Mouse (Mus musculus): ENCODE data around the gene Armc3. TPM values are rescaled to one million over a fixed set of nuclear protein-coding genes. Genes with fewer than 3 reads are reported as not detected.

Armc3 gene
- 1 to 10 TPM; 2.4 to 4.3 TPM for polyA plus RNA-seq (2017; shearing (Covaris generic))

DNA sequence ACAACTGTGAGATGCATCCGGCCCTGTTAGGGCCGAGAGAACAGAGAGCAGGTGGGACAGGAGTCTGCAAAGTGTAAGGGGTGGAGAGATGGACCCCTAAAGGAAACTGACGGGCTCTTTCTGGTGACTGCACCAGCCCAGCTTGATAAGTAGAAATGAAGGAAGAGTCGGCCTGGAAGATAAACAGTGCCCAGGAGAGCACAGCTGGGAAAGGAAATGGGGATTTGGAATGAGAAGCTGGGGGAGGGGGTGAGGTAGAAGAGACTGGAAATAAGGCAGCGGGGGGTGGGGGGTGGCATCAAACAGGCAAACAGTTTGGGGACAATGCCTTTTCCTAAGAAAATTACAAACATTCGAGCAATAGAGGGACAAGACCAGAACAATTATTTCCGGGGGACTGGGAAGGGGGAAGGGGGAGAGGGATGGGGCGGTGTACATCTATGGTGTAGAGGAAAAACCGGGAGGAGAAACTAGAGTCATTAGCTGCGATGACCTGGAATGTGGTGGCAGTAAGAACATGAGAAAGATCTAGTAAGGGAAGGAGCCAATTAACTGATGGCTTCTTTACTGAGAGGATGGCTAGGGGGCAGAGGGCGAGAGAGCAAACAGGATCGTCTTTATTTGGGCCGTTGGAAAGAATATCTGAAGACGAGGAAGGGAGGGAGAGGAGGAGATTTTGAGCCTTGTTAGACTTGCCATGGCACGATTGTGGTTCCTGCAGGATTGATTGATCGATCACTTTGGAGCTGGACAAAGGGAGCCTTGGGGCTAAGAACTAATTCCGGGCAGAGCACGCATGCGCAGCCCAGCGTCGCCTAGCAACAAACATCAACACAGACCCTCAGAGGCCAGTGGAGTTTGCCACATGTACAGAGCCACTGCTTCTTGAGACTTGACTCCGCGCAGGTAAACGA, at the start of gene Armc3:
Gene Armc3, plus strand, starts transcription at position 851 of the 914 bp plus-strand sequence.
- ATAC-seq = peak; percentile 32

DNA sequence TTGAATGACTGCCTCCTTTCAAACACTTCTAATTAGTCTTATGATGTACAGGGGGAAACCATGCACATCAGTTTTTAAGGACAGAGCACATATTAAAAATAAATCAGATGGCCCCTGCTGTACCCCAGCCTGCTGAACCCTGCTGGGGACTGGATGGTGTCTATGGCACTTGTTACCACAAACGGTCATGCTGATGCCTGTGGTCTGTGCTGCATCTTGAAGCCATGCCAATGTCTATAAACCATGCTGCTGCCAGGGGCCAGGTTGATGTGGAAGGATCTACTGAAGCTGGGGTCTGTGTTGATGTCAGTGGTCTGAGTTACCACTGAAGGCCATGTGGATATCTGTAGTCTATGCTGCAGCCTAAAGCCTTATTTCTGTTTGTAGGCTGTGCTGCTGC, 46.4 kb upstream of the Armc3 start:
- no peak for ATAC-seq

DNA sequence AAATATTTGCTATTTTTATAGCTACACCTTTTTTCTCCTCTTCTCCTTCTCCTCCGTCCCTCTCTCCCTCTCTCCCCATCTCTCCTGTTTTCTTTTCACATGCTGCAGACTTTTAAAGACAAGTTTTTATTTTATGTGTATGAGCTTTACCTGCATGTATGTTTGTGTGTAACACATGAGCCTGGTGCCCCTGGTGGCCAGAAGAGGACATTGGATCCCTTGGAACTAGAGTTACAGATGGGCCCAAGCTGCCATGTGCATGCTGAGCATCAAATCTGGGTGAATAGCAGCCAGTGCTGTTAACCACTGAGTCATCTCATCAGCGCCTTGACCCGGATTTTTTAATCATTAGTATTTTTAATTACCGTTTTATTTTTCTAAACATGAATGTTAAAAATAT, 42.9 kb upstream of the Armc3 start:
- peak; percentile 40 for ATAC-seq

DNA sequence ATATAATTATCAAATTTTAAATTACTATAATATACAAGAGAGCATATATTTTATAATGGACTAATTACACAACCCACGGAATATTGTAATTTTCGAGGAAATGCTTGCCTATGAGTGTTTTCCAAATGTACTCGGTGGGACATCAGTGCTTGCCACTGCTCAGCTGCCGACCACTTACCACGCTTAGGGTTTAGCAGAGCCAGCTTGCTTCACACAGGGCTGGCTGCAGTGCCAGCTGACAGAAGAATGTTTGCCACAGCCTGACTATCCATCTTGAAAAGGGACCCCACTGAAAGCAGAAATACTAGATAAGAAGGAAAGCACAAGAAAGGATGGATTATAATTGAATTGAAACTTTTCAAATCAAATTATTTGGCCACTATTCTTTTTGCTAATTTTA, 39.6 kb upstream of the Armc3 start:
- ATAC-seq = no peak

DNA sequence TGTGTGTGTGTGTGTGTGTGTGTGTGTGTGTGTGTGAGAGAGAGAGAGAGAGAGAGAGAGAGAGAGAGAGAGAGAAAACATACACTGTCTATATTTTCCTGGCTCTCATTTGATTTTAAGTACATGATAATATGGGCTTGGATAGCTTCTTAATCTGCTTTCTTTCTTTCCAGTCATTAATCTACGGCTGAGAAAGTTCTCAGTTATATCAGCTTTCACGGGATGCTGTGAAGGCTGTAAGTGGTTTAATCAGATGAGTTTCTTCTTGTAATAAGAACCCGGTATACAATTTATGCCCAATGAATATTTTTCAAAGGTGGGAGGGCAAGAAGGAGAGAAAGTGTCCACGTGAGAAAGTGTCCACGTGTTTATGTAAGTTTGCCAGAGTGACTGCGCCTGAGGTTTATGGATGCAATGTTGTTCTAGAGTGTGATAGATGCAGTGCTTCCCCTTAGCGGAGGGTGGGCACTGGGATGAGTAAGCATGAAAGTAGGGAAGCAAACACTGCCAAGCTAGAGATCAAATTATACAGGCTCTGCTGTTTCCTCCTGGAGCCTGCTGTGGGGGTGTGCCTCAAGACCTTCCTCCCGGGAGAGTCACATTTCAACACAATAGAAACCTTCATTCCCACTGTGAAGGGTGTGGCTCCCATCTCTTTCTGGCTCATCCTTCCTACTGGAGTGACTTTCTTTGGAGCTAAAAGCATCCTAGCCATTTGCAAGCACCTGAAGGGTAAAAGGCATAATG, 38.6 kb upstream of the Armc3 start:
- no peak for ATAC-seq

DNA sequence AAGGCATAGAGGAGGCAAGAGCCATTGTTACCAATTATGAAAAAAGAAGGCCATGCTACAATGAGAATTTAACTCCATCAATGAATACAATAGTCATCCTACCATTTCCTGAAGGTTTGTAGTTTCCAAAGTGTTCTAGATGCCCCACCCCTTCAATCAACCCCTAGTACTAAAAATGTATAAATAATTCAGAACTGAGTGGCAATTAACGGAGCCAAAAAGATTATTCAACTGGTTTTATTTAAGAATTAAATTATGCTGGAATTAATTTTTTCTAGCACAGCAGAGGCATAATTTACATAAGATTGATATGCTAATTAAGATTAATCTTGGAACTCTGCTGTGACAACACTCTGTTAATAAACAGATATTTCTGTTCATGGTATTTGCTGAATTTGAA, 34.9 kb upstream of the Armc3 start:
- ATAC-seq = no peak

DNA sequence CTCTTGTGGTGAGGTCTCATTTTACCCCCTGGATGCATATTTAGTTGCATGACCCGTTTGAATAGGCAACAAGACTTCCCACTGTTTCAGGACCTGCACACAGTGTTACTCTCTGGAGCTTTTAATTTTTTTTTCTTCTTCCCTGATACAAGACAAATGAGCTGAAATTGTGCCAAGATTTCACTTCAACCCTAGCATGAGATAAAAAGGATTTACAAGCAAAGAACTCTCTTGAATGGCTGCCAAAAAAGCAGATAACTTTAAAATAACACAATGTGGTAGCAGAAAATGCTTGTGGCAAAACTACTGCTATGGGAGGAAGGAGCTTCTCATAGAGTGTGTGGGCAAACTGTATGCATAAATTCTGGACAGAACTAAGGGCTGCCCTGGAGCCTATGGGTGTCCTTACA, 22.3 kb upstream of the Armc3 start:
- no peak for ATAC-seq

DNA sequence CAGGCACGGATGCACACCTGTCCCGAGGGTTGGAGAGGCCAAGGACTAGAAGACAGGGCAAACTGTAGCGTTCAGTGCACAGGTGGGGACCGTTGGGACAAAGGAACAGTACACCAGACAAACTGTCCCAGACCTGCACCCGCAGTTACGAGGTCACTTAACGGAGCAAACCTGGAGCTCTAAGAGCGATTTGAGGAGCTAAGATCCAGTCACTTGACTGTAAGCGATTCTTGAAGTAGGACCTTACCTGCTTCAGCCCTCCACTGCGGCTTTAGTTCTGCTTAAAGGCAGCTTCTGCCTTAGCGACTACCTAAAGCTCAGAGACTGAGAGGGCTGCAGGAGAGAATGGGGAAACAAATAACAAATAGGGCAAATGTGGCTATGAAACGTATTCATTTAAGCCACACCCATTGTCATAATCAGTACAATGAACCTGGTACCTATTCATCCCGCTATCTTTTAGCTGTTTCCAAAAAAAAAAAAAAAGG, 308 bp downstream of the Armc3 start:
- no peak for ATAC-seq

DNA sequence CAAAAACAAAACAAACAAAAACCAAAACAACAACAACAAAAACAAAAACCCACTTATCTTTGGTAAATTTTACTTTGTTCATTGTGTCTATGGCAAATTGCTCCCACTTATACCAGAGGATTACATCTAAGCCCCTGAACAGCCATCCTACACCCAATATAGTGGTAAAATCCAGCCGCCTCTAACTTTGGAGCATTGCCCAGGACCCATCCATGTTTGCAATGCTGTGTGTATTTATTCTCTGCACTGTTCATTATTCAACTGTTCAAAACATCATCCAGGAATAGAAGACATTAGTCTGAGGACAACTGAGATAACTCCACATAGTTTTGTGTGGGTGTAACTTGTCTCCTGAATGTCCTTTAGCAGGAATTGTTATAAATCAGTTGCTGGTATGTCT, 1.0 kb downstream of the Armc3 start:
- no peak for ATAC-seq

DNA sequence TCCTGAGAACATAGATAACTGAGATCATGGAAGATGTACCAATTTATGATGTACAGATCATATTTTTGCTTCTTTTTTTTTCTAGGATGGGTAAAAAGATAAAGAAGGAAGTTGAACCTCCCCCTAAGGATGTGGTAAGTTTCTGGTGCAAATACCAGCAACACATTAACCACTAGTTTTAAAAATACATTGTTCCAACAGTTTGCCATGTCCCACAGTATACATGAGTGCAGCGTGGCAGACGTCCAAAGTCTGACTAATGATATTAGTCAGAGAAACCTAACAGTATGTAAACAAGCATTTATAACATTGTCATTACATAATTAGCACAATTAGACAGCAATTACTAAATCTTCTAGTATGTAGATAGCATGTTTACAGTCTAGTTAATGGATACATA, 2.6 kb downstream of the Armc3 start:
- no peak for ATAC-seq

DNA sequence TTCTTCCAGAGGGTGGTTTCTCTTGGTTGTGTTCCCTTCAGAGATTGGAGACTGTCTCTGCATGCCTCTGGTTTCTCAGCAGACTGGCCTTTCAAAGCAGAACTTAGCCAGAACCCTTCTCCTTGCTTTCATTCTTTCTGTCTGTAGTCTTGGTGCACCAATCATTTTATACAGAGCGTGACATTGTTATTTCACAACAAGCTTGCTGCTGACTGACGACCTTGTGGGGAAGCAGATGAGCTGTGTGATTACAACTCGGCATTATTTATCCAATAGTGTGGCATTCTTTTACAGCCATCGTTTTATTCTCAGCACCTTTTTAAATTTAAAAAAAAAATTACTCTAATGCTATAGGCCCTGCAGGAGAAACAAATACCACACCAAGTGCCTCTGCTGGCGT, 35.2 kb downstream of the Armc3 start:
- no peak for ATAC-seq

DNA sequence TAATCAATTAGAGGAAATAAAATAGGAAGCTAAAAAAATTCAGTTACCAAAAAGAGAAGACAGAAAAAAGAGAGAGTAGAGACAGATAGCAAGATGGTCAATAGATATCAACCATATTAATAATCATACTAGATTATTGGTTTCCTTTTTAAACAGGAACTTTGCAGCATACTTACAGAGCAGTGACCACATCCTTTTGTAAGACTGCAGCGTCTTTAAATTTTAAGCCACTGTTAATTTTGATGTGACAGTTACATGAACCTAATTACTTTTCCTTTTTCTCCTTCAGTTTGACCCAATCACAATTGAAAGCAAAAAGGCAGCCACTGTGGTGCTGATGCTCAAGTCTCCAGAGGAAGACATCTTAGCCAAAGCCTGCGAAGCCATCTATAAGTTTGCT, 36.1 kb downstream of the Armc3 start:
- no peak for ATAC-seq

DNA sequence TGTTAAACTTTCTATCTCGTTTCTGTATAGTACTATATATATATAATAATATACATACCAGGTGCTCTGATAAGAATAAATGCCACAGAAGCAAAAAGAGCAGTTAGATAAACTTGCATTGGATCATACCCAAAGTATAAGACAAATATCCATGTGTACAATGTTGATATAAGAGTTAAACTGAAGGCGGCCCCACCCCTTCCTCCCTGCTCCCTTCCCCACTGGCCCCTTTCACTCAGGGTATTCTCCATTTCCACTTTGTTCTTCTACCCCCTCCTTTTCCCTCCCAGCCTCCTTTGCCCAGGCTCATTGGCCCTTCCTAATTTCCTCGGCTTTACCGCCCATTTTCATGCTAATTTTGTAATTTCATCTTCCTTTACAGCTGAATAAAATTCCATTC, 36.5 kb downstream of the Armc3 start:
- ATAC-seq = no peak

DNA sequence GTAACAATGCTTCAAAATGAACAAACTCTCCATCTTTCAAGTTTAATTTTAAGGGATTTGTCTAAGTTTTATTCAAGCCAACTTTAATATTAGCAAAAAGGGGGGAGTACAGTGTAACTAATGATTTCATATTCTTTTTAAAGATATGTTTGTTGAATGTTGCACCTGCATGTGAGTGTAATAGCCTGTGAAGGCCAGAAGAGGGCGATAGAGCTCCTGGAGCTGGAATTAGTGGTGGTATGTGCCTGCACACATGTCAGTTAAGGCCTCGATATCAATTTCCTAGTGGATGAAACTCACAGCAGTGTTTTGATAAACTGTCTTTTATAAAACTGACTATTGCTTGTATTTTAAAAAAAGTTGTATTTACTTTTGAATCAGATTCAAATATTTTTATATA, 39.7 kb downstream of the Armc3 start:
- no peak for ATAC-seq

DNA sequence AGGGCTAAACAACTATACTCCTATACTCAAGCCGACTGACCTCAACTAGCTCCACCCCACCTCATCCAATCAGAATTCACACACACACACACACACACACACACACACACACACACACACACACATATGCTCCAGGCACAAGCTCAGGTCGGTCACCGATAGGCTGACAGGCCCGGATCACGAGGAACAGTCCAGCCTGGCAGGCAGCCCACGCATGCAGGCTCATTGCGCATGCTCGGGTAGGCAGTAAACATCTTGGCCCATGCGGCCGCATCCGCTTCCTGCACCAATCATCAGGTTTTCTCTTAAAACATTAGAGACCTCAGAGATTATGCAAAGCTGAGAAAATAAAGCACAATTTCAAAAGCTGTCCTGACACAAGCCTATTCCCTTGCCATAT, 50.5 kb downstream of the Armc3 start:
- ATAC-seq = no peak

DNA sequence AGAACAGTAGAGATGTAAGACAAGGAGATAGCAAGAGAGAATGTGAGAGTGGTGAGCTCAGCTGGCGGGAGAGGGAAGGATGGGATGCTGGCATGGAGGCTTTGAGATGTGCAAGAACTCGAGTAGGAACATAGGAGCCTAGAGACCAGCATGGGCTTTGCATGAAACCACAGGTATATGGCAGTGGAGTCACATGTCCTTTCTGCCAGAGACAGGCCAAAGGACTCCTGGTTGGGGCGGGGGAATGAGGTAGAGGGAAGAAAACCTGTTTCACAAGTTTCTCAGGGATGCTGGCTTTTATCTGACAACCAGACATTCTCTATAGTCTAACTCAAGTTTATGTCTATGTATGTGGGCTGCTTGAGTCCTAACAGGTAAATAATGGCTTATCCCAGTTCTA, 55.9 kb downstream of the Armc3 start:
- ATAC-seq = no peak

DNA sequence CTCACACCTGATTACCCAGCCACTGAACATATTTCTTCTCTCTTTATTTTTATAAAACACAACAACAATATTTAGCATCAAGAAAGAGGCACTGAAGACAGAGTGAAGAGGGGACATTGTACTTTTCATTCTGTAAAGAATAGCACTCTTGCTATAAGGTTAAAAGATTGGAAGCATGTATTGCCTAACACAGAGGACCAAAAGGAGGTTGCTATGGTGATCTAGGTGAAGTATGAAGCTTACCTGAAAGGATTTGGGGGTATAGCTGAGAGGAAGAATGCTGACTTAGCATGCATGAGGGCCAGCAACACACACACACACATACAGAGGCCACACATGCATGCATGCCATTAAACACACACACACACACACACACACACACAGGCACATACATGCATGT, 58.2 kb downstream of the Armc3 start:
- no peak for ATAC-seq

DNA sequence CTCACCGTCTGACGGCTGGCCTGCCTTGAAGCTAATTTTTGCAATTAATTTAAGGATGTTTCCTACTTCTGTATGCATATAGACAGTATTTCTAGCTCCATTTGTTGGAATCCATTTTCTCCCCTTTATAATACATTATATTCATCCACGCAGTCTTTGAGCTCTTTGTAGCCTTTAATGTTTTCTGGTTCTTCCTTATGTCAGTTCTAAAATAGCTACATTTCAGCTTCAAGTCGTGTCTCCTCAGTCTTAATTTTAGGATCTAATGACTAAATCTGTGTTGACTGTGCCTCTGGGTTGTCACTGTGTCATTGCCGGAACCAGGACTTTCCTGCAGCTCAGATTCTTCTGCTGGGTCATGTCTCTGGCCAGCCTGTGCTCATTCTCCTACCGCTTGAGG, 61.3 kb downstream of the Armc3 start:
- no peak for ATAC-seq

DNA sequence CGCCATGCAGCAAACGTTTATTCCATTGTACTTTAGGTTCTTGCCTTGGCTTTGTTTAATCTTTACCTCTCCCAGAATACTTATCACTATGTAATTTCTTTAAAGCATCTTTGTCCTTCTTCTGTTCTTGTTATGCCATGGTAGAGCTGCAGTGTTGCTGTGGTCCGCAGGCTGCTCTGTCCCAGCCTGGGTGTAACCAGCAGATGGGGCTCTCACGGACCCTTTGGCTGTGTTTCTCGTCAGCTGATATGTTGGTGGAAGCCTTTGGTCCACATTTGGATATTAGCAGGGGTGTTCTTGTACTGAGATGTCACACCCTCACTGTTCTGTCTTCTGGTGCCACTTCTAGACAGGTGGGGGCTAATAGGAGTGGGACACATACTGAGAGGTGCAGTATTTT, 64.3 kb downstream of the Armc3 start:
- ATAC-seq = no peak

DNA sequence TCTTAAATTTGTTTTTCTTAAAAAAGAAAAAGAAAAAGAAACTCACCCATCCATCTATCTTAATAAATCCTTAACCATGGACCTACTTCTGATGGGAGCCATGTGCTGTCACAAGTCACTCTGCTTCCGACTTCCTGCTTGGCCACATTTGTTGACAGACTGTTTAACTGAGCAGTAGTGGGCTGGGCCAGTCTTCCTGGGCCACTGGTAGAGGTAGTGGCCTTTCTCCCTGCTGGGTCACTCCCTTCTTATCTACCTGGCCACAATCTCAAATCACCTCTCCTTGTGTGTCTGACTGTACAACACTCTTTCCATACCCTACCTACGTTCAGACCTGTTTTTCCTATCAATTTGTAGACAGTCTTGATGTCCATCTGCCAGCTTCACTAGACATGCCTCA, 66.7 kb downstream of the Armc3 start:
- no peak for ATAC-seq

DNA sequence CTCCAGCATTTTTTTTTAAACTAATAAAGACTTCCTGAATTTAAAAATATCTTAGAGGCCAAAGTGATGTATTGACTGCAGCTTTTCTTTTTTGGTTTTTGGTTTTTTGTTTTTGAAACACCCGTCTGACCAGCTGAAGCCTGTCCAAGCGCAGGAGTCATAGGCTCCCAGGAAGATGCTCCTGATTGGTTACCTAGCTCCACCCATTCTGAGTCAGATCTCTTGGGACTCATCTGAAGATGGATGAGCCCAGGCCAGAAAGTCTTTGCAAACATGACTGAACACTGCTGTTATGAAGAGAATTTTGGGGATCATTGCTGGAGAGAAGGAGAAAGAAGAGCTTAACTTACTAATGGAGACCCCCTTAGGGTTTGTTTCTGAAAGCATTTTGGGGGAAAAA, 68.3 kb downstream of the Armc3 start:
- ATAC-seq = no peak

DNA sequence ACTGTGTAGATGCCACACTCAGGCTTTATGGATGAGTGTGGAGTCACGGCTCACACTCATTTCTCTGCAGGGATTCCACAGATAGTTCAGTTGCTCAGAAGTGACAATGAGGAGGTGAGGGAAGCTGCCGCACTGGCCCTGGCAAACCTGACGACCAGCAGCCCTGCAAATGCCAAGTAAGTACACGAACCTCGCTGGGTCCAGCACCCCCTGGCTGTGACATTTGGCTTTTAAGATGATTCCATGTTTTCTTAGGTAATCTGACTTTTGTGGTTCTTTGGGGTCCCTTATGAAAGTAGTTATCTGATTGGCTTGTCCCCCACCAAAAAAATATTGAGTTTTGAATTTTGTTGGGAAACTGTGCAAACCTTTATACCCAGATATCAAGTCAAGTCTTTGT, 70.9 kb downstream of the Armc3 start:
- no peak for ATAC-seq

DNA sequence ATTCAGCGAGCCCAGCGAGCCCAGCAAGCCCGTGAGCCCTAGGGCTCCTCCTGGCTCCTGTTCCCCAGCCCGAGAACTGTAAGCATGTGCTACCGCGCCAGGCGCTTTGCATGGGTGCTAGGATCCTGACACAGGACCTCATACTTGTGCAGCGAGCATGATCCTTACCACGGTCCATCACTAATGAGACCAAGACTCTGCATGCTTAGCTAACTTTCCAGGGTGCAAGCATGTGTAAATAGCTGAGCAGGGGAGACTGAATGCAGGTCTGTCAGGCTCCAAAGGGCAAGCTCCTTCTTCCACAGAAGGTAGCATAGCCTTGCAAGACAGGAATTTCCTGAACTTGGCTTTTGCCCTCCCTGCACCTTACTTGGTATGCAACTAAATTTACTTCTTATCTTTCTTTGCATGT, 71.6 kb downstream of the Armc3 start:
- ATAC-seq = no peak

DNA sequence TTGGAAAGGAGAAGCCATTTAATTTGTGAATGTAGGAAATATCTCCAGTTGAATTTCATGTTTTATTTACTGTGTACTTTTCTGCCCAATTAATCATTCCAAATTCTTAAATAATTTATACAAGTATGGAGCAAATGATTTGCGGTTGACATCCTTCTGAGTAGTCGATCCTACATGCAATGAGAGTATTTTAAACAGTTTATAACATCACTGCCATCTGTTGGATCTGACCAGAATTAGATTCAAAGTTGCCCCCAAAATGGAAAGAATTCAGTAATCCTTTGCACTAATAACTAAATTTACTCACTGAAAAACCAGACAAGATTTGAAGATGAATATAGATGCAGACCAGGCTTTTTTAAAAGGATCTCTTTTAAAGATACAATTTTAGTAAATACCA, 75.5 kb downstream of the Armc3 start:
- ATAC-seq = no peak
